Mouse (Mus musculus) erythroid progenitor cell, adult 5-6 weeks (primary cell): ENCODE data around the gene Immp2l. TPM values are rescaled to one million over a fixed set of nuclear protein-coding genes. Genes with fewer than 3 reads are reported as not detected.
A peak's percentile ranks its signal among the peaks of the same experiment; 100 is the strongest.
"Not testable (repeated sequence)": the region's sequence is repeated elsewhere in the genome, so short reads cannot be mapped to it uniquely, and the experiment has no call there.

Experiments
- ATAC-seq: replicated peaks from 2 replicates; pipeline ENCODE4 v1.8.0; 2016; ENCODE audit warnings: moderate number of reproducible peaks, mild to moderate bottlenecking, moderate TSS enrichment, inconsistent platforms; ENCODE audit not compliant: poor library complexity, low FRiP score, severe bottlenecking
- total RNA-seq, 2 experiments: library from RNA; stranded (forward) in 1 of 2; stranded (reverse) in 1 of 2; fragments of 150-400 nt in 1 of 2; fragments of 186-747, 209-891 nt in 1 of 2; gene quantifications; 2 replicates each; pipeline versions ENCODE4 v1.2.3 to v1.2.4; 2015 to 2017; ENCODE audit warnings: low replicate concordance in 2 of 2

Gene Immp2l
- 2.2 TPM in 1 of 2 replicates, not detected in the other for total RNA-seq (2015; ENCODE audit: low replicate concordance)
- total RNA-seq (2017; ENCODE audit: low replicate concordance): 2.8 and 5.2 TPM in 2 replicates

DNA sequence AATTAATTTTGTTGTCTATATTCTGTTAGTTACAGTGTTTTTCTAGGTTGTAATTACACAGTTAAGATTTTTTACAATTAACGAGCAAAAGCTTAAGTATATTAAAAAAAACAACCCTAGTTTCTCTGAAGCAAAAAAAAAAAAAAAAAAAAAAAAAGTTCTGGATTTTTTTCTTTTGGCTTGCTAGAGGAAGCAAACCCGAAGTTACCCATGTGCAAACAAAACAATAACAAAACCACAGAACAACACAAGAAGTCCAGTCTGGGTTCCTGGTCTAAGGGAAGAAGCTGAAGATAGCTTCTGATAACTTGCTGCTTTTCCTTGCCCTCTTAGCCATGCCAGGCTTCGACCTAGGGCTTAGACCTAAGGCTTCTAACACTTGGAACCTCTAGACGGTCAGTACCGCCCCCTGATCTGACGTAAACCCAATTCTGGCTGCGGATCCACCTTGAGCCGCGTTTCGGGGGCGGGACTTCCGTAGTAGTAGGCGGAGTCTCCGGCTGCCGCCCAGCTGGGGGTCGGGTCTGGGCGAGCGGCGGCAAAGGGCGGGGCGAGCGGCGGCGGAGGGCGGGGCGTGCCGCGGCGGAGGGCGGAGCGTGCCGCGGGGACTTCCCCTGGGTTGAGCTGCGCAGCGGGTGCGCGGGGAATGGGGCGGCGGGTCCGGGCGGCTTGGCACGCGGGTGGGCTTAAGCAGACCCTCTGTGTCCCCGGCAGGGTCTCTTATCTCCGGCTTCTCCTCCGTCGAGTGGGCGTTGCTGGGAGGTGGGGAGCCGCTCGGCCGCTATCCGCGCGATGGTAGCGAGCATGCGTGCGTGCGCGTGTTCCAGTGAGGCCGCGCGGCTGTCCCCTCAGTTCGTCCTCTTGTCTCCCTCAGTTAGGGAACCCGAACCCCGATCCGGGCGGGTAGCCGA lies at the start of gene Immp2l:
TSS of gene Immp2l (plus strand) at position 580 of the 911 bp plus-strand sequence.
- ATAC-seq: peak; percentile 95

DNA sequence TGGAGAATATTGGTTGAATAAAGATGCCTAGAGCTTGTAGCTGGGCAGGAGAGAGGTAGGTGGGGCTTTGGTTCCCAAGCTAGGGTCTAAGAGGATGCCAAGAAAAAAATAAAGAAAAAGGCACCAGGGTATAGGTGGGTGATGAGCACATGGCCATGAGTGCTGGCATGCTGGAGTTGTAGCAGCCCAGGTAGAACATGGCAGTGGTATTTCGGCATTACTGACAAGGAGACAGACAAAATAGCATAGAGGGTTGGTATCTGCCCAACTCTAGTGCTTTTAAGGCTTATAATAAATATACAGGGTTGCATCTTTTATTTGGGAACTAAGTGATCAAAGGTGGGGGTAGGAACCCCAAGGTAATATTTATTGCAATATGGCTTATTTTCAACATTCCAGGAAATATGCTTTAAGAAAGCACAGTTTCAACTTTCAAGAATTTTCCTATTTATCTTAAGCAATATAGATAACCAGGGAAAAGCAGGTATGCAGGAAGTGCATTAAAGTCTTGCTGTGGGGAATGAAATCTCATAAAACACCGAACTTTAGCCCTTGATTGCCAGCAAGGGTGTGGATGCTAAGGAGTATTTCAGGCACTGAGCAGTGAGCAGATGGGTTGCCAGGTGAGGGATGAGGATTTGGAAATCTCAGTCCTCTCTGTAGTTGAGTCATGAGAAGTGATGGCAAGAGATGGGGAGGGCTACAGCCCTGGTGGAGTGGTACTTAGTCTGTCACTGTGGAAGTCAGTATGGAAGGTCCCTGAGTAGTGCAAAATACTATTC lies 45.0 kb upstream of the Immp2l start:
- no peak for ATAC-seq

DNA sequence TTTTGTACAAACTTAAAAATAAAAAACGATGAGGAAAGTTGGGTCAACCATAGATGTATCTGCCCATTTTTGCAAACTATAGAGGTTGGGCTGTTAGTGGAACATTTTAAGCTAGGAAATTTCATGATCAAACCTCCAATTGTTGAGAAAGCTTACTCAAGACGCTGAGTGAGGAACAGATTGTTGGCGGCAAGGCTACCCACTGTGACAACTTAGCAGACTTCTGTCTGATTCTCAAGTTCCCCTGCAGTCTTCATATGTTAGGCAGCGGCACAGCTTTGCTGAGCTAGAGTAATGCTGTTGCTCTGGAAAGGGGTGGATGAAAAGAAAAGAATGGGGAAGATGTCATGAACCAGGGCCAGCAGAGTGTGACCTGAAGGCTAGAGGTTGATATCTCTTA lies 44.2 kb upstream of the Immp2l start:
- ATAC-seq: no peak

DNA sequence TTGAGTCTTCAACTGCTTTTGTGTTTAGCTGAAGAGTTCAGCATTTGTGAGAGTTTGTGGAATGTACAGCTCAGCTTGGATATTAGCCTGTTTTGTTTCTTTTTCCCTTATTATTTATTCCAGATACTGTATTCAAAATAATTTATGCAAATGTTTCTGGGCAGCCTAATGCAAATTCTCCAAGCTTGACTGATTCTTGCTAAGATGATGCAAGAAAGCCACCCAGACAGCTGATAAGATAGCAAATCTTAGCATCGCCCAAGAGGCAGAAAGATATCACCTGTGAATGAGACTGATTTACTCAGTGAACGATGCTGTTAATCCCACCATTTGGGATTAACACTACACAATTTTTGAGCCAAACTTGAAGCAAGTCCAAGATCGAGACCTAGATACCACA lies 43.7 kb upstream of the Immp2l start:
- no peak for ATAC-seq

DNA sequence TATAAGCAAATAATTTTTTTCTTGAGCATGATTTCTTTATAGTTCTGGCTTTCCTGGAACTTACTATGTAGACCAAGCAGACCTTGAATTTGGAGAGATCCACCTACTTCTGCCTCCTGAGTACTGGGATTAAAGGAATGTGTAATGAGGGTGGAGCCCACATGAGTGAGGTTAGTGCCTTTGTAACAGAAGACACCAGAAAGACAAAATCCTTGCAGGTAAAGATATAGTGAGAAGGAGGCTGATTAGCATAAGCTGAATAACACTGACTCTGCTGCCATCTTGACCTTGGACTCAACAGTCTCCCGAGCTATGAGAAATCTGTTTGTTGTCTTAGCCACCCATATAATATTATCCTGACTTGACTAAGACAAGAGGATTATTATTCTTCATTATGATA lies 40.9 kb upstream of the Immp2l start:
- ATAC-seq: no peak

DNA sequence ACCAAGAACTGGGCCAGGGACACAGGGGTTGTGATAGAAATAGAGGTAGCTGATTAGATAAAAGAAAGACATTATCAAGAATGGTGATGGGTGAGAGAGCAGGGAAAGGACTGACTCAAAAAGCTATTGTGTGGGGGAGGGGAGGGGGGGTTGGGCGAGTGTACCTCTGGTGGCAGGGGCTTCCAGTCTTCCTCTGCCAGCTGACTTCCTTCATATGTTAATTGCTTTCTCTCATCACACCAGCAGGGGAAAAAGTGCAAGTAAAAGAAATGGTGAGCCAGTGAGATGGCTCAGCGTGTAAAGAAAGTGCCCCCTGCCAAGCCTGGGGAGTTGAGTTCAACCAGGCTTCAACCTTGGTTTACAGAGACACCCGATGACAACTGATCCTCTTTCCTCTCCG lies 39.2 kb upstream of the Immp2l start:
- ATAC-seq: no peak

DNA sequence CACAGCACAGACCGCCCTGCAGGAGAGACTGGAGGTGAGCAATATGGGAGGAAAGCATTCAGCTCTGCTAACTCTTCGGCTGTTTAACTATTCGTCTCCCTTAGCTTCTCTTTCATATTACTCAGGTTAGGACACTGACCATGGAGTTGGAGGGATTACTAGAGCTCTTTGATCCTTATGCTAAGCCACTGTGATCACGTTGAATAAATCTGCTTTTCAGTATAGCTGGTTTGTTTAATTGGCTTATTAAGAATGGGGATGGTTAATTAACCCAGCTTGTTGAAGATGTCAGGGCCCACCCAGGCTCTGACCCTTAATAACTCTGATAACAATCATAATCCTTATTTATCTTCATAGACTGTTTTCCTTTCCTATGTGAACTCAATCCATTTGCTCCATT lies 38.1 kb upstream of the Immp2l start:
- ATAC-seq: no peak

DNA sequence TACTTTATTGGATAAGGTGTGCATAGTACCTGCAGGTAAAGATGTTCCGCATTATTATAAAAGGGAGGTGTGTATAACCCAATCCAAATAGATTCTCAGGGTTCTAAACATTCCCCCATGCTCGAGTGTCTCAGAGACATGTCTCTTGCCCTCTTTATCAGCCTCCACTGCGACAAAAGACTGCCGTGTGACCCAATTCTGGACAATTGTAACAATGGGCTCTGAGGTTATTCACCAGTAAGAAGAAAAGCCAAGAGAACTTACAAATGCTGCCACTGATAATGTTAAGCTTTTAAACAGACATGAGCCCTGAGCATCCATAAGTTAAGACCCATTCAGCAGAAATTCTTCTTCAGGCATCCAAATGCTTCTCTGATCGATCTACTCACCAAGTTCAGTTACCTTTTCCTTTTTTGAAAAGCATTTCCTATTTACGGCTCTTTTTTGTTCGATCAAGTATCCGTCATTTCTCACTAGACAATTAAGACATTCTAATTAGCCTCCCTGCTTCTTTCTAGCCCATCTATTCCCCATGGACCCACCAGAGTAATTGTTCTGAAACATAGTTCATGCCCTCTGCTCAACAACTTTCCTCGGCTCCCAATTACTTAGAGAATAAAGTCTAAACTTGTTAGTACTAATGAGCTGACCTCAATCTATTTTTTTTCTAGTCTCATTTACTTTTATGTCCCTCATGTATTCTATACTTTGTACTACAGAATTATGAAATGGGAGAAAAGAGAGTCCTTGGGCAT lies 35.4 kb upstream of the Immp2l start:
- ATAC-seq: no peak

DNA sequence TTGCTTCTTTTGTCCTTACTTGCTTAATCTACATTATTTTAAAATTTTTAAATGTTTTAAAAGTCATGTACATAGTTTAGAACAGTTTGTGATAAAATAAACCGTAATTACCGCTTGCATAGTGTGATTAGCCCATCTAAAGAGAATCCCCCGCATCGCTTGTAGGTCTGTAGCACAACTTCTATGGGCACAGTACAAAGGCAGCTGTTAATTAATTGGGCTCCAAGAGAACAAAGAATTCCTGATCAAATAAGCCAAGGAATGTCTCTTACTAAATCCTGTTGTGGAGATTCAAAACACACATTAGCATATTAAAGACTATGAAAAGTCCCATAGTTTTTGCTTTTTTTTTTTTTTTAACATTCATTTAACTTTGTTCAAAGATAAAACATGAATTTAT lies 32.2 kb upstream of the Immp2l start:
- ATAC-seq: no peak

DNA sequence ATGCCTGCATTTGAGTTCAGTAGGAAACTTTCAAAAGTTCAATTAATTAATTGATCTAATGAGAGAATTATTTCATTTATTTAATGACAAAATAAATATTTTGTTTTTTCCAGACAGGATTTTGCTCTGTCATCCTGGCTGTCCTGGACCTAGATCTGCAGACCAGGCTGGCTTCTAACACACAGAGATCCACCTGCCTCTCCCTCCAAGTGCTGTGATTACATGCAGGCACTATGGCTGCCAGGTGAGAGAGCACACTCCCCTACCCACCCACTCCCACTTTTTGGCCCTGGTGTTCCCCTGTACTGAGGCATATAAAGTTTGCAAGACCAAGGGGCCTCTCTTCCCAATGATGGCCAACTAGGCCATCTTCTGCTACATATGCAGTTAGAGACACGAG lies 31.7 kb upstream of the Immp2l start:
- not testable (repeated sequence) for ATAC-seq

DNA sequence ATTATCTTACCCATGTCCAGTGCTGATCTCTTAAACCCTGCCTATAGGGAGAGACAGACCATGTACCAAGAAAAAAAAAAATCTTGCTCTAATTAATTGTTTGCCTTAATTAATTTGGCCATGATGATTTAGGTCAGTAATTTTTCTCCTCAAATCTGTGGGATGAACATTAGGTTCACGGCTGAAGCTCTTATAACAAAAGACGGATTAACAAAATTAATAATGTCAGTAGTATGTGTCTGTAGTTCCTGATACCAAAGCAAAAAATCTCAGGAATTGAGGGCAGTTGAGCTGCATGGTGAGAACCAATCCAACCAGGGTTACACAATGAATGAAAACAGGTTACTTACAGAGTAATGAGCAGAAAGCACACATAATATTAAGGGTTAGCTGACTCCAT lies 29.0 kb upstream of the Immp2l start:
- ATAC-seq: no peak

DNA sequence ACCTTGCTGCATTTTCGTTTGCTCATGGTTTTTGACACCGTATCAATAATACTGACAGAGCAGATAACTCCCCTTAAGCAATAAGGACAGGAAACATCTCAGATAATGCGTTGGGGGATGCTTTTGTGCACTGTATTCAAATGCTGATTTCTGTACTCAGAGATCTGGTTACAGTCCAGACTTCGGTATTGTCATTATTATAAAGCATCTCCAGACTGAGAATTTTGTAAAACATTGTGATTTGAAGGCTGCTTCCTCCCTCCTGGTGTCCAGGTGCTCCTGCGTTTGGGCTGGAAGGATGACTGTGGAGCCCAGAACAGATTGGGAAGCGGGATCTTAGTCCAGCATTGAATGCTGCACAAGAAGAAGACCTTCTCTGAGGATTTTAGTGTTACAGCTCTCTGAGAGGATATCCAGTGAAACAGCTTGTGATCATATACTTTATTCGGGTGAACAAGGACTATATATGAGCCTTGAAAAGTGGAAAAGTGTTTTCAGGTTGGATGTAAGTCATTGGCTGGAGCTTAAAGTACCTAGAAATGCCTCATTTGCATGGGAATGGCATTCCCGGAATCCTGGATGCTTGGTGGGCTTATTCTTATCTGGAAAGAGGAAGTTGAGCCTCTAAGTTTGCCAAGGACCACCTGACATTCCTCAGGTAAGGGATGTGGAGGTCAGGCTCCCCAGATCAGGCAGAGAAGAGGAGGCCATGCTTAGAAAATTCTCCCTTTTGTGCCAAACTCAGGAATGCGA lies 28.1 kb upstream of the Immp2l start:
- no peak for ATAC-seq

DNA sequence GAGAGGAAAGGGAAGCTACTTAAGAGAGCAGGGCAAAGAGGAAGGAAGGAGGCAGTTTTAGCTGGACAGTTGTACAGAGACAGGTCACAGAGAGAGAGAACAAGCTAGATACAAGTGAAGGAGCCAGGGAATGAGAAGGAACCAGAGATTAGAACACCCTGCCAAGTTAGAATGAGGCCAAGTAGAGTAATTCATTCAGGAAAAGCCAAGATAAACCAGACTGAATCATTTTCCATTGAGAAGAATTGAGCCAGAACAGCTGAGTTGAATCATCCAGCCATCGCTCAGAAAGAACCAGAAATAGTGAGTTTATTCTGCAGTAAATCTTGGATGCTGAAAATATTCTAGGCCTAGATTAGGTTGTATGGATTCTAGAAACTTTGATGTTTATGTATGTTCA lies 1.4 kb upstream of the Immp2l start:
- ATAC-seq: no peak

DNA sequence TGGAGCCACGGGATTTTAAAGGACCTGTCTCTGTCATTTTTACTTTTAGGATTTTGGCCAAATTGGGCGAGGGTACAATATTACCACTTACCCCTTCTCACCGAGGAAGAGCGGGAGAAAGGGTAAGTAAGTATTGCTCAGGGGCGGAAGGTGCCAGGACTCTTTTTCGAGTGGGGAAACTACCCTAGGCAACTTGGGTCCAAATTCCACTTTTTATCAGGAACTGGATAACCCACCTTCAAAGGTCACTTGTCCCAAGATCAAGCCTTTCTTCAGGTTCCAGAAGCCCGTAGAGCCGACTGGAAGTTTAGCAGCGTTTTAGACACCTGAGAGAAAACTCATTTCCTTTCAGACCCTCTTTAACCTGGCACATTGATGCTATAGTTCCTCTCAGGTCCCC lies 622 bp downstream of the Immp2l start:
- ATAC-seq: no peak

DNA sequence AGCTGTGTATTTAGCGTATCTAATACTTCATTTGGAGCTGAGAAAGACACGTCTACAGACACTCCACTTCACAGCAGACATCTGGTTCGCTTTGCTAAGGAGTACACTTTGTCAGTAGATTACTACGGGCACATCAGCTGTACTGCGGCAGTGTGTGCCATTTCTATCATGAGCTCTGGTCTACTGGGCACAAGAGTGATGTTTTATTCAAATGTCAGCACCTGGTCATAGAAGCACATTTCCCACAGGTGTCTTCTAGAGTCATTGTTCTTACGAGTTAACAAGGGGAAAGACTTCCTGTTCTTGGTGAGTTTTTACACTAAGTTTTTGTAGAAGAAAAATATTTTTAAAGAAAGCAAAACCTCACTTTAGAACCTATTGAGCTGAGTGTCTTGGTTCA lies 3.6 kb downstream of the Immp2l start:
- ATAC-seq: no peak

DNA sequence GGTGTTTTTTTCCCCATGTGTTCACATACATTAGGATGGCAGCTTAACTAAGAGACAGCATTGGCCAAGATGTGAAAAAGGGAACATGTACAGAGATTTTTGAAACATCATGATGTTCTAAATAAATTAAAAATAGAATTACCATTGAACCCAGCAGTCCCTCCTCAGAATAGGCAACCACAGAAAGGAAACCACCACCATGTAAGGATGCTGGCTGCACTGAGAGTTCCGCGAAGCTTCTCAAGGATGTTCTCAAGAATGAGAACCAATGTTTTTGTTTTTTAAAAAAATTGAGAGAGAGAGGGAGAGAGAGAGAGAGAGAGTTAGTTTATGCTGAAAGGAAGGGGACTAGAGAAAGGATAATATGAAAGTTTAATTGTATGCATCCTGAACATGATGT lies 7.2 kb downstream of the Immp2l start:
- ATAC-seq: no peak

DNA sequence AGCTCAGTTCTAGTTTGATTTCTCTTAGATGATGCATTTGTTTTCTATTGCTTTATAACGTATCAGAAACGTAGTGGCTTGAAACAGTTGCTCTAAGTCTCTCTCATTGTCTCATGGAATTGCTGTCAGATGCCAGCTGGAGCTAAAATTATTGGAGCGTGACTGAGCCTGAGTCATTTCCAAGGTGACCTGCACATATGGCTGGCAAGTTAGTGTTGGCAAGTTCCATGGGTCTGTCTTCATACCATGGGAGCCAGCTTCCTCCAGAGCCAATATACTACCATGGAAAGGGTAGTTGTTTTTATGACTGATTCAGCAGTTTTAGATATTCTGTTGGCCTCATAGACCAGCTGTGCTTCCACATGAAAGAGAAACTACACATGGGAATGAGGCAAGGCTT lies 9.3 kb downstream of the Immp2l start:
- ATAC-seq: no peak

DNA sequence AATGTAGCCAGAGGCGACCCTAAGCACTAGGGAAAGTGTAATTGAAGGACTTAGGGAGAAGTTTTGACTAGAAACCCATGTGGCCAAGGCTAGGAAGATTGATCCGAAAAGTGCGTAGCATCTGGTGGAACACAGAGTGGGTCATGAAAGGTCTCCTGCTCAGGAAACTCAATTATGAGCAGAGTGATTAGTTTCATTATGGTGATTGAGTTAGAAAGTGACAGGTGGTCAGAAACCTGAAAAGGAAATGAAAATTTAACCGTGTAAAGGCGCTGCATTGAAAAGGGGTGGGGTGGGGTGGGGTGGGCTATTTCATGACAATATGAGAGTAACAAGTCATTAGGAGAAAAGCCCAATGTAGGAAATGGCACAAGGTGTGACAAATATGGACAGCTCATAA lies 15.9 kb downstream of the Immp2l start:
- no peak for ATAC-seq

DNA sequence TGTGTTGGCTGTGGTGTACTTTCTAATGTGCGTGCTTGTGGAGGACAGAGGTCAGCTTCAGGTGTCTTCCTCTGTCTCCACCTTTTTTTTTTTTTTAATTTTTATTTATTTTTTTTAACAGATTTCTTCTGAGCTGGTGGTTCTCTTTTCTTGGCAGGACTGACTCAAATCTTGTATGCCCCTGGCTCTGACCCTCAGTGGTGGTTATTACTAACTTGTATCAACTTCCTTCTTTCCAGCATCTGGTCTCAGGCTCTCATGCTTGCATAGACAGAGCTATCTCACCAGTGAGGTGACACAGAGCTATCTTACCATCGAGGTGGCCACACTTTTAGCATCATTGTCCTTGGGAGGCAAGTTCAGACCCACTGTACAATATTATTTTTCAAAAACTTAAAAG lies 17.8 kb downstream of the Immp2l start:
- no peak for ATAC-seq
